Mouse (Mus musculus) left cerebral cortex, postnatal 4 days (tissue): Measurements from ENCODE around the gene Itpr1. TPM values are rescaled to one million over a fixed set of nuclear protein-coding genes. Genes with fewer than 3 reads are reported as not detected.

Experiments used
- DNase-seq: peaks from one replicate; pipeline ENCODE4 v3.0.0-alpha.2; 2022
- intact Hi-C: fragments of 180-260 bp; cut with DNase I; formaldehyde crosslinking; loops from one replicate; pipeline ENCODE4 v1.15.1; 2025
- total RNA-seq, 2 experiments: library from RNA; stranded (reverse); gene quantifications; 2 replicates each; pipeline ENCODE4 v1.2.3; 2021

Itpr1 gene
- total RNA-seq, 2 experiments from 2014 or later = 66.3 to 72.4 TPM

DNA sequence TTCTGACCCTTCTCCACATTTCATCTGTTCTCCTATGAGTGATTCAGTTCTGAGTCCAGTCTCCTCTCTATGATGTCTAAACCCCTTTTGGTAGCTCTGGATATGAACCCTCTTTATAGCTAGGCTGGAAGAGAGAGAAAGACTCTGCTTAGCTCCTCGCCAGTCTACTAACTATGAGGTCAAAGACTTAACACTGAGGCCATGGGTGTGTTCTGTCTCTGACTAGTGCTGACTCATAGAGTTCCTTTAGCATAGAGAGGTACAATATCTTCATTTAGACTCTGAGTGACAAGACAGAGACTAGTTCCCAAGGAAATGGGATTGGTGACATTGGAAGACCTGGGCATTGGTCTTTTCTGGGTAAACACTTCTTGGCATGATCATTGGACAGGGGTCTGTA is 100.2 kb downstream of the Itpr1 start:
- intact Hi-C loops = no loop called here
- DNase-seq = no peak

- intact Hi-C loops = no loop called here
- no peak for DNase-seq
Observed at GRCm38 (mm10) chr6:108313997-108314396, 101.1 kb downstream of the Itpr1 start.

GRCm38 (mm10) chr6:108316268-108316824 is 103.5 kb downstream of the Itpr1 start:
- intact Hi-C loops = no loop called here
- DNase-seq = no peak

- intact Hi-C loops = no loop called here
- DNase-seq = no peak
Observed at GRCm38 (mm10) chr6:108316951-108317350, 104.1 kb downstream of the Itpr1 start.

- intact Hi-C loops = loop anchor here (10.0 kb wide), 1 partner anchor 87 kb away; no protein-coding TSS in a partner anchor
- peak; percentile 43 for DNase-seq
Observed at GRCm38 (mm10) chr6:108321653-108322052, 108.8 kb downstream of the Itpr1 start.

DNA sequence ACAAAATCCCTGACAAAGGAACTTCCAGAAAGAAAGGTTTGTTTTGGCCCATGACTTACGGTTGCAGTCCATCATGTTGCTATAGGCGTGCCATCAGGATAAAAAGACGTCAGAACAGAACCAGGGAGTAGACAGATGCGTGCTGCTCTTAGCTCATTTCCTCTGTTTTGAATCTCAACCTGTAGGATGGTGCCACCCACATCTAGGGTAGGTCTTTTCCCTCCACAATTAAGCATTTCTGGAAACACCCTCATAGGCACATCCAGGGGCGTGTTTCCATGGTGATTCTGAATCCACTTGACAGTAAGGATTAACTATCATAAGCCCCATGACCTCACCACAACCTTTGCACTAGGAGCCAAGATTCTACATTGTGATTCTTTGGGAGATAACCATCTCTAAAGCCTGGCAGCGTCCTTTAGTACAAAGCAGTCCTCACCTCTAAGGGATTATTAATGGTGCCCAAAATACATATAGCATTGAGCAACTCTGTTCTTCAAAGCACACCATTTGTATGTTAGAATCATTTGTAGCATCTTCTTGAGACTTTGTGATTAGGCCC is 111.6 kb downstream of the Itpr1 start:
- DNase-seq = no peak
- intact Hi-C loops = loop anchor here (10.0 kb wide), 1 partner anchor 90 kb away; no protein-coding TSS in a partner anchor

GRCm38 (mm10) chr6:108325400-108325799 is 112.5 kb downstream of the Itpr1 start:
- DNase-seq = no peak
- intact Hi-C loops = loop anchor here (10.0 kb wide), 1 partner anchor 91 kb away; no protein-coding TSS in a partner anchor

DNA sequence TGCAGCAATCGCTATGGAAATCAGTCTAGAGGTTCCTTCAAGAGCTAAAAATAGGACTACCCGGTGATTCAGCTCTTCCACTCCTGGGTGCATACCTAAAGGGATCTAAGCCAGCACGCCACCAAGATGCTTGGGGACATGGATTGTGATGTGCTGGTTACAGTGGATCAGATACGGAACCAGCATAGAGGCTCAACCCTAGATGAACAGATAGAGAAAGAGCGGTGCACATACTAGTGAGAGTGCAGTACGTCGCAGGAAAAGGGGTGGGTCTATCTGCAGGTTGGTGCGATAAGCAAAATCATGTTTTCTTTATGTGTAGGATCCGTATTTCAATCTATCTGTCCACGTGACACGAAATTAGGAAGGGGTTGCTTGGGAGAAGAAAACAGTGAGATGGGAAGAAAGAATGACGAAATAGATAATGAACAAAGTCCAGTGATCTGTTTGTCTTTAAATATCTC is 113.1 kb downstream of the Itpr1 start:
- intact Hi-C loops = loop anchor here (10.0 kb wide), 1 partner anchor 91 kb away; no protein-coding TSS in a partner anchor
- no peak for DNase-seq

DNA sequence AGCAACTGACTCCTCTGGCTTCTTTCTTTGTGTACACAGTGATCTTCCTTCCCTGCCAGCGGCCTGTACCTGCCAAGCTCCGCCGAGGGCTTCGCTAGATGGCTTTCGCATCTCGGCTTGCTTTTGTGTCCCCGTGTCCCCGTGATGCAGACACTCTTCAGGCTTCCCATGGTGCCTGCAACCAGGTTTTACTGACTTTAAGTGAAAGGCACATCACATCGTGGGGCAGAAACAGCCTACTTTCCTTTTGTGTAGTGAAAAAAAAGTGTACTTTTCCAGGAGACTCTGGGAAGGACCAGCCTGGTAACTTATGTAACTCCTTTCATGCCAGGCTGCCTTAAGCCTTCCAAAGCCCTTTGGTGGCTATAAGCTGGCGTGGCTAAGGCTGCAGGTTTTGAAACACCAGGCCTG is 113.9 kb downstream of the Itpr1 start:
- DNase-seq = no peak
- intact Hi-C loops = loop anchor here (10.0 kb wide), 1 partner anchor 92 kb away; no protein-coding TSS in a partner anchor

DNA sequence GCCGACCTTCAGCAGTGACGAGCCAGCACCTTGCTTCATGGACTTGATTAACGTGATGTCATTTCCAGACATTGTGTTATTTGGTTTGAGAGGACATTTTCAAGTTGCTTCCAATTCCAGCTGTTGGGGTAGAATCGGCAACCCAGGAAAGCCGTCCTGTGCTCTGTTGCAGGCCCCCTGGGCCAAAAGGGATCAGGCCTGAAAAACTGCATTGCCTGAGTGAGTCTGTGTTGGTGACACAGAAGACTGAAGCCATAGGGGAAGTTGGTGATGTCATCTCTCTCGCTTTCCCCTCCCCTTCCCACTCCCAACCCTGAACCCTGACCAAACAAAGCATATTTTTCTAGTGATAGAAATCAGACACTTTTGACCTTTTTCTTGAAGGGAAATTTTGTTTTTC is 114.7 kb downstream of the Itpr1 start:
- no peak for DNase-seq
- intact Hi-C loops = loop anchor here (10.0 kb wide), 1 partner anchor 93 kb away; no protein-coding TSS in a partner anchor

DNA sequence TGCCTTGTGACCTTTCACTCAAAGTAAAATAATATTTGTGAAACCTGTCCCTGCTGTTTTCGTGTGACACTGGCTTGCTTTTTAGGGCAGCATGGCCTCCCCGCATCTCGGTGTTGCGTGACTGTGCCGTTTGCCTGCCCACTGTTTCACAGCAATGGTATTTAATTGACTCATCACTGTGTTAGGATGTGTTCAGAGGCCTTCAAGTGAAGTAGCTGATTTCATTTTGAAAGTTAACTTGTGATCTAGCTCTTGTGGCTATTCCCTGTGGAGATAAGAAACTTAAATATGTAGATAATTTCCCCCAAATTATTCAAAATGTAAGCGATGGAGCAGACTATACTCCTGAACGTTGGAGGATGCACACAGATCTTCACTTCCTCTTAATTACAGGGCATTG is 115.4 kb downstream of the Itpr1 start:
- intact Hi-C loops = loop anchor here (10.0 kb wide), 1 partner anchor 93 kb away; no protein-coding TSS in a partner anchor
- DNase-seq = no peak

DNA sequence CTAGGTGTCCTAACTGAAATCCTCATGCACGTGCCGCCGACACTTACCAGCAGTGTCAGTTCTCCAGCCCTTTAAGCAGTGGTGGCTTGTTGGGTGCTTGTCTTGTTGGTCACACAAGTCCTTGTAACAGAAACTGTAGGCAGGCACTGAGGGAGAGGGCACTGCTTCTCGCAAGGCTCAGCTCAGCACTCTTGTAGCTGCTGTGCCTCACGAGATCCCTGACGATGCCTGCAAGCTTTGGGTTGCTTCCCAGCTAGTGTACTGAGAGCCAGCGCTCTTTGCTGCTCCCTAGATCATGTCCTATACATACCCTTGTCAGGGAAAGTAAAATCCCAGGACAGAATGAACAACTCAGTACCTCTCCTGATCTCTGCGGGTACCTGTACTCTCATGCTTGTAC is 117.6 kb downstream of the Itpr1 start:
- intact Hi-C loops = no loop called here
- DNase-seq = no peak

DNA sequence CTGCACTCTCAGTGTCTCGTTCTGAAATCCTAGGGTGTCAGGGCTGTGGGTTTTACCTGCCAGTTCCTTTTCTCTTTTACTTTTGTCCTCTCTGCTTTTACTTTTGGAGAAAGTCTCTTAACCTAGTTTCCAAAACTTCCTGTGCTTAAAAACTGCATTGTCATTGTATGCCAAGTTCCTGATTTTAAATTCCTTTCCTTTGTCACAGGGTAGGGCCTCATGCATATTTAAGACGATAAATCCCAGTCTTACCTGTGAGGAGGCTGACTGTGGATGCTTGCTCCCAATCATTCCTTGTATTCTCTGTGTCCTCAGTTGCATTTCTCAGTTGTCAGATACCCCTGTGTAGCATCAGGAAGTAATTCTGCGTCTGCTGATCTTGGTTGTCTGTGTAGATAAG is 118.4 kb downstream of the Itpr1 start:
- DNase-seq = no peak
- intact Hi-C loops = no loop called here

- no peak for DNase-seq
- intact Hi-C loops = no loop called here
Observed at GRCm38 (mm10) chr6:108334059-108334458, 121.2 kb downstream of the Itpr1 start.

DNA sequence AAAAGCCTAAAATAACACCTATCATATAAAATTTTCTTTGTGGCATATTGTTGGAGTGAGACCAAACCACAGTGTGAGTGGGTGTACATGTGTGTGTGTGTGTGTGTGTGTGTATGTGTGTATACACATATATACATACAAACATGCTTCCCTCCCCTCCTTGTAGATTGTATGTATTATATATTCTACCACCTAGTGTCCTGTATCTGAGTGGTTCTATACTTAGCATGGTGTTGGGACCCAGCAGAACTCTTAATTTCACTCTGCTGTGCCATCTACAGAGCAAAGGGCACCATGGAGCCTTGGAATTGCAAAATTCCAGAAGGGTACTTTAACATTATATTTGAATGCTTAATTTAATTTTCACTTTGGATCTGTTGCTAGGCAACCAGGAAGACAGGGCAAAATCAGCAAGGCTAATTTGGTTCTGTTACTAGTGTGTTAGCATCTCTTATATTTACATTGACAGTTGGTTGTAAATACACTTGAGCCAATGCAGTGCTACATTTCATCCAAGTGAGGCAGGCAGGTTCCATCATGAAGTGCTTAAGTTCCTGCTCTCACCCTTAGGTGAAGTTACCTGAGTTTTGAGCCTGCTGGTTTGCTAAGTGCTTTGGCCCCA is 122.4 kb downstream of the Itpr1 start:
- DNase-seq = no peak
- intact Hi-C loops = no loop called here

GRCm38 (mm10) chr6:108336506-108336905 is 123.6 kb downstream of the Itpr1 start:
- intact Hi-C loops = no loop called here
- no peak for DNase-seq

DNA sequence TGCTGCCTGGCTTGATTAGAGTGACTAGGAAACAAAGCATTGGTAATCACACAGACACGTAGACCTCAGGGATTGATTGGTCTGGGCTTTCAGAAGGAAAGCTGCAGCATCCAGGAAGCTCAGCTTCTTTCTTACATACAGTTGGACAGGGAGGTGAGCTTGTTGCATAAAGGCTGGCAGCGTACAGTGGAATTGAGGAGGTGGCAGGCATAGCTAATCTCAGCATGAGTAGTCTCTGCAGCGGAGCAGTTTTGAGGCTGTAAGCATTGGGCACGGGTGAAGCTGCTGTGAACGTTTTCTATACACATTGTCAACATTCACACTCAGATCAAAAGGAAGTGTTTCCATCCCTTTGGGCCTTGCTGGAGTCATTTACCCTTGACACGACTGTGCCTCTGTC is 124.4 kb downstream of the Itpr1 start:
- DNase-seq = no peak

GRCm38 (mm10) chr6:108338362-108338761 is 125.5 kb downstream of the Itpr1 start:
- intact Hi-C loops = no loop called here
- DNase-seq = no peak

More for the DNA sequence above, 124.4 kb downstream of the Itpr1 start:
- intact Hi-C loops = no loop called here

GRCm38 (mm10) chr6:108342989-108343388 is 130.1 kb downstream of the Itpr1 start:
- intact Hi-C loops = no loop called here
- no peak for DNase-seq

DNA sequence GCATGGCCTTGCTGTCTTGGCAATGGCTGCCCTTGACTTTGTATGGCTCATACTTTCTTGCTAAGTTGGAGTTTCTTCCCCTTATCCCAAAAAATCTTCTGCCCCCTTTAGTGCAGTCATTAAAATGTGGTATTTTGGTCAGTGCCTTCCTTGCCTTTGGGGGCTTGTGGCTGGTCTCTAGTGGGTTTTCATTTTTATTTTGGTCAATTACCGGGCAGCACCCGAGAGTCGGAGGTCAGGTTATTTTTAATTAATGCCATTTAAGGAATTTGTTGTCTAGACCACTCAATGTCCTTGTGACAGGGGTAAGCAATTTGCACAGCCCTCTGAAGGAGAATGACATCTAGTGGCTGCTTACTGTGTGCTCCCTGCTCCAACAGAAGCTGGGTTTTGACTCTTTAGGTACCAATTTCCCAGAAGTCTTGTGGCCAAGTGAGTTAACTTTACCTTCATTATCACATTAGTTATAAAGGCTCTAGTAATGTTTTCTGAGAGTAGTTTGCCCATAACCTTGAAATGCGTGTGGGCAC is 130.9 kb downstream of the Itpr1 start:
- intact Hi-C loops = no loop called here

GRCm38 (mm10) chr6:108350801-108351200 is 137.9 kb downstream of the Itpr1 start:
- DNase-seq = no peak
- intact Hi-C loops = no loop called here

More for the DNA sequence above, 130.9 kb downstream of the Itpr1 start:
- no peak for DNase-seq

- intact Hi-C loops = no loop called here
- no peak for DNase-seq
Observed at GRCm38 (mm10) chr6:108351998-108352397, 139.1 kb downstream of the Itpr1 start.
